Mouse (Mus musculus): Measurements from ENCODE around the gene Kcnmb2.

Kcnmb2 gene

DNA sequence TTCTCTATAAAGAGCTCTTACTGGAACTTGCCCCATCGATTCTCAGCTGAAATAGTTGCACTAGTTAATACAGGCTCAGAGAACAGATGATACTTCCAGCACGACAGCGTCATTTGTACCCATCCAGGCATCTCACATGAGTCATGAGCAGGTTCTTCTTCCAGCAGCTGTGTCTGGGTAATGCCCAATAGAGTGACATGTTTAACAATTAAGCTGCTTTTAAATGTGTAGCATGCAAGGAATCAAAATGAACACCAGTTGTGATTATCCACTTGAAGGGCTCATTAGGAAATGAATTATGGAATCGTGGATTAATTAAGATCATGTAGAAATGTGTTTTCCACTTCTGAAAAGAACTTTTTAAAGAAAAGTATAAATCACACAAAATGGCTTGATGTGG, 245.4 kb downstream of the Kcnmb2 start:
- no peaks in the 10 kb centered on the region for H3K27me3 ChIP-seq (ENCODE audit: control insufficient read depth, insufficient read depth, low read length, poor library complexity, severe bottlenecking)
- DNase-seq (ENCODE audit: low read depth, low spot score): no peak
- H3K36me3 ChIP-seq (ENCODE audit: control insufficient read depth, insufficient read depth, low read length, poor library complexity, severe bottlenecking): no peaks in the 10 kb centered on the region

DNA sequence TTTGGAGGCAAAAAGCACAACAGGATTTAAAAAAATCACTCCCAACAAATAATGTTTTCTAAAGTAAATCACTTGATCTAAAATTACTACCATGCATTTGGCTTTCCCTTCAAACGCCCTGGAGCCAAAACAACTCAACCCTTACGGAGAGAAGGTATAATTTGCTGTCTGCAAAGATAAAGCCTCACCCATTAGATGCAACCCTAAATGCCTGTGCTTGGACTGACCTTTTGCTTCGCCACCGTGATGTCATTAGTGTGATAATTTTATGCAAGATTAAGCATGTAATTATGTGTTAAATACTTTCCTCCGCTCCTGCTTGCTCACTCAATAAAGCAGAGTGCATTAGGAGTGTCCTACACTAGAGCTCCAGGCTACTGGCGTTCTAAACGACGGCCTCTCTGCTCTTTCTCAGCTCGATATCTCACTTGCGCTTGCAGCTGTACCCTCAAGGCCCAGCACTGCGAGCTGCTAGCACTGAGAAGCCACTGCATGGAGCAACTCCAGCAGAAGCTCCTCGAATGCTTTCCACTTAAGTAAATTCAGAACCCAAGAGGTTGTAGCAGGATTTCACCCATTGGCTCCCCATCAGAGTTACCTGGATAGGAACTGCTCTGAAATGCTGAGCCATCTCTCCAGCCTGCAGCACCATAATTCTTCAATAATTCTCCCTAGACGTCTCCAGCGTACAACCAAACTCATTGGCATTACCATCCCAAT, 247.7 kb downstream of the Kcnmb2 start:
- Histone ChIP-seq H3K27me3 (ENCODE audit: control insufficient read depth, insufficient read depth, low read length, poor library complexity, severe bottlenecking) (no peaks in the 10 kb centered on the region), H3K36me3 (ENCODE audit: control insufficient read depth, insufficient read depth, low read length, poor library complexity, severe bottlenecking) (no peaks in the 10 kb centered on the region)
- no peak for DNase-seq (ENCODE audit: low read depth, low spot score)

DNA sequence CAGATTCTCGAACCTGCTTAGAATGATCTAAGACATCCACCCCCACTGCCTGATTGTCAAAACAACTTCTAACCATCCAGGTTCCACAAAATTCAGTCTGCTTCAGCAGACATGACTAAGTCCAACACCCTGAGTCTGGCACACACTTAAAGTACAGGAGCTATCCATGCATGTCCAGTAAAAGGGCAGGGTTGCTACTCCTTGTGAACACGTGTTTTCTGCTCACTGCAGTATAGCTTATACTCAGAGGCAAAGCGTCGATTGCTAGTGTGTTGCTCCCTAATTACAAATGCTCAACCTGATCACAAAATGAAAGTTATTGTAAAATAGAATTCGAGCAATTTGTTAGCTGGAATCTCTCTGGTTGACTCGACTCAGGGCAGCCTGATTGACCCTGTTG, 278.2 kb downstream of the Kcnmb2 start:
- no peaks in the 10 kb centered on the region for H3K36me3 ChIP-seq (ENCODE audit: control insufficient read depth, insufficient read depth, low read length, poor library complexity, severe bottlenecking)
- H3K27me3 ChIP-seq (ENCODE audit: control insufficient read depth, insufficient read depth, low read length, poor library complexity, severe bottlenecking): no peaks in the 10 kb centered on the region
- no peak for DNase-seq (ENCODE audit: low read depth, low spot score)

DNA sequence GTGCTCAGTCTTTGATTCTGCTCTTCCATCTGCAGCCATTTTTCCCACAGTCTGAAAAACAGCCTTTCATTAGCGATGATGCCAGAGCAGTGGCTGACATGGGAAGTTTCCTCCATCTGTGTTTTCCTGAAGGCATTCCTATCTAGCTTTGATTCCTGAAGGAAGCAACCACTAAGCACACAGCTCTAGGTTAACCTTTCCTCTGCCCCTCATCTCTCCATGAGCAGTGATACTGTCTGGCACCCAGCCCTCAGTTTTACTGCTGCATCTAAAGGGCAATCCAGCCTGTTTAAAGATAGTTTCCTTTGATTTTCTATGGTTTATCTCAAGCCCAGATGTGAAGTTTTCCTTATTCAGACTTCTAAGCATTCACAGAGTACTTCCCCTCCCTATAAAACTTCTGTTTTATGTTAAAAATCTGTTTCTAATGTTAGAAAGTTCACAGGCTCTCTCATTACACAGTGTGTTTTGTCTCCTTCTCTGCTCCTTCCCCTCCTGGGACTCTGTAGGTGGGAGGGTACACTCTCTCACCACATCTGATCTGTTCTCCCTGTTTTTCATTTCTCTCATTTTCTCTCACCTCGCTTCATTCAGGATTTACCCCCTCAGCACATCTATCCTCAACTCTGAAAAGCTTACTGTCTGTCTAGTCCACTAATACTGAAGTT, 283.7 kb downstream of the Kcnmb2 start:
- DNase-seq (ENCODE audit: low read depth, low spot score): no peak
- H3K36me3 ChIP-seq (ENCODE audit: control insufficient read depth, insufficient read depth, low read length, poor library complexity, severe bottlenecking): no peaks in the 10 kb centered on the region
- no peaks in the 10 kb centered on the region for H3K27me3 ChIP-seq (ENCODE audit: control insufficient read depth, insufficient read depth, low read length, poor library complexity, severe bottlenecking)

DNA sequence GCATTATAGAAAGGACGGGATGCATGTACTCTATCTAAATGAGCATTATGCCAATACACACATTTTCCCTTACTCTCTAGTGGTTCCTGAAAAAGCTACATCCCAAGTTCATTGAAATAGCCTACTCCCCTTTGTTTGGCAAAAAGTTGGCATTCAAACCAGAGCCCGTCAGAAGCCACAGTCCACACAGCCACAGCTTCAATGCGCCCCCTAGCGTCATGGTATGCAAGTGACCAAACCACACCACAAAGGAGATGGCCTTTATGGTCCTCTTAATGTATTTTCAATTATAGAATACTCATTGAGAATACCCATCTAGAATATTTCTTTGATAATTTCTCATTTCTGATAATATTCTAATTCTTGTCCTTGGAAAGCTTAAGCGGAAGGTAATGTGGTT, 286.2 kb downstream of the Kcnmb2 start:
- H3K36me3 ChIP-seq (ENCODE audit: control insufficient read depth, insufficient read depth, low read length, poor library complexity, severe bottlenecking): no peaks in the 10 kb centered on the region
- DNase-seq (ENCODE audit: low read depth, low spot score): no peak

DNA sequence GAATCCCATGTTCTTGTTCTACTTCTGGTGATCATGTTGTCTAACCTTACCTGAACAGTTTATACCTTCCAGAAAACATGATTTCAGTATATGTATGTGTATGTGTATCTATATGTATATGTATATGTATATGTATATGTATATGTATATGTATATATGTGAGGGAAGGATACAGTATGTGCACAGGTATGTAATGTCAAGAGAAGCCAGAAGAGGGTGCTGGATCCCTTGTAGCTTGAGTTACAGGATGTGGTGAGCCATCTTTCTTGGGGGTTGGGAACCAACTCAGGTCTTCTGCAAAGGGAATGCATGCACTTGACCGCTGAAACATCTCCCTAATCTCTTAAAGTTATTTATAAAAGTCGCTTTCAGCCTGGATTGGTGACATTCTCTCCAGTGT, 286.6 kb downstream of the Kcnmb2 start:
- Histone ChIP-seq H3K27me3 (ENCODE audit: control insufficient read depth, insufficient read depth, low read length, poor library complexity, severe bottlenecking) (no peaks in the 10 kb centered on the region), H3K36me3 (ENCODE audit: control insufficient read depth, insufficient read depth, low read length, poor library complexity, severe bottlenecking) (no peaks in the 10 kb centered on the region)
- no peak for DNase-seq (ENCODE audit: low read depth, low spot score)

More for the DNA sequence above, 286.2 kb downstream of the Kcnmb2 start:
- H3K27me3 ChIP-seq (ENCODE audit: control insufficient read depth, insufficient read depth, low read length, poor library complexity, severe bottlenecking): no peaks in the 10 kb centered on the region

DNA sequence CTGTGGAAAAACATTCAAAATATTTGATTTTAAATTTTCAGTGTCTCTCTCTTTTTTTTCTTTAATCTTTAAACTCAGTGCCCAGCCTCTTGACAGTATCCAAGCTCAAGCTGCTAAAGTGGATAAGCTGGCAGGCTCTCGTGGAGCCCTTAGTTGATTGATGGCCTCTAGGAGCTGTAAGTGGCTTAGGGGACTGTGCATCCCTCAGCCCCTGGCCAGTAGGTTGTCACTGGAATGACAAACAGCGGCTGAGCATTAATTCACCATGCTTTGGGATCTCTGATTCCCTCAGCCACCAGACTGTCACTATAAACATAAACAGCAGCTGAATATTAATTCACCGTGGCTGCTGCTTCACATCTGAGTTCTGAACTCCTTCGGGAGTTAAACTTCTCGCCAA, 287.6 kb downstream of the Kcnmb2 start:
- no peak for DNase-seq (ENCODE audit: low read depth, low spot score)
- Histone ChIP-seq H3K36me3 (ENCODE audit: control insufficient read depth, insufficient read depth, low read length, poor library complexity, severe bottlenecking) (no peaks in the 10 kb centered on the region), H3K27me3 (ENCODE audit: control insufficient read depth, insufficient read depth, low read length, poor library complexity, severe bottlenecking) (no peaks in the 10 kb centered on the region)

DNA sequence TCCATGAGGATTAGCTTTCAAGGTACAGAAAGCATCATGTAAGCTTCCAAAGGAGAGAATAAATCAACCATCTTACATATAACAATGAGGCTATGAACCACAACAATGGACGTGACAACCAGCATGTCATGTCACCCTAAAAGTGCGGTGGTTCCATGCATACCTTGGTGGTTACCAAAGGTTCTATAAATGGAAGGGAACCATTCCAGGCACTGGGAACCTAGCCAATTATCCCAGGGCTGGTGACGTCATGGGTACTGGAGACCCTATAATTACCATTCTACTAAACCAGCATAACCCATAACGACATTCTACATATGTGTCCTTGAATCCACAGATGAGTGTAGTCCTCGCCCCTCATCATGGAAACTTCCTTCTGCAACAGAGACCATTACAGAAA, 291.7 kb downstream of the Kcnmb2 start:
- H3K27me3 ChIP-seq (ENCODE audit: control insufficient read depth, insufficient read depth, low read length, poor library complexity, severe bottlenecking): no peaks in the 10 kb centered on the region
- DNase-seq (ENCODE audit: low read depth, low spot score): no peak
- no peaks in the 10 kb centered on the region for H3K36me3 ChIP-seq (ENCODE audit: control insufficient read depth, insufficient read depth, low read length, poor library complexity, severe bottlenecking)

DNA sequence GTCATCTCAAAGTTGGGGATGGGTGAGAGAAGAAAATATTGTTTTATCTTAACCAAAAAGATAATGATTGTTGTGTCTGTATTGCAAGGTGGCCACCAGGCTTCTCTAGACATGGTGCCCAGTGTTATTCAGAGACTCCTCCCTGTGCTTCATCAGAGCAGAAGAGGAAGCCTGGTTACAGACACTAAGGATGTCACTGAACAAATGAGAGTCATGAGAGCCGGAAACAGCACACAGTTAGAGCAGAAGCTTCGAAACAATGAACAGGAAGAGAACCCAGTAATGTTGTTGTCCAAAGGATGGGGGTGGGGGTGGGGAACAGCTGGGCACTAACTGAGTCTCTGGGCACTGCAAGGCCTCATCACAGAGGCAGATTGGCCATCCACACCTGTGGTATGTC, 324.4 kb downstream of the Kcnmb2 start:
- Histone ChIP-seq H3K27me3 (ENCODE audit: control insufficient read depth, insufficient read depth, low read length, poor library complexity, severe bottlenecking) (no peaks in the 10 kb centered on the region), H3K36me3 (ENCODE audit: control insufficient read depth, insufficient read depth, low read length, poor library complexity, severe bottlenecking) (no peaks in the 10 kb centered on the region)
- DNase-seq (ENCODE audit: low read depth, low spot score): no peak

DNA sequence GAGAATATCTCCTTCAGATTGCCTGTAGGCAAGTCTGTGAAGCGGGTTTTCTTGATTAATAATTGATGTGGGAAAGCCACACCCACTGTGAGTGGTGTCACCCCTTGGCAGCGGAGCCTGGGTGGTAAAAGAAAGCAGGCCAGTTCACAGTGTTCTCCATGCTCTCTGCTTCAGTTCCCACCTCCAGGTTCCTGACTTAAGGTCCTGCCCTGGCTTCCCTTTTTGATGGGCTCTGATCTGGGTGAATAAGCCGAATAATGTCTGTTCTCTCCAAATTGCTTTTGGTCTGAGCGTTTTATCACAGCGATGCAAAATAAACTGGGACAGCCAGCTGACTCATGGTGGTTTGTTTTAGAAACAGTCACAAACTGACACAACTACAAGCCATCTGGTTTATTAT, 334.5 kb downstream of the Kcnmb2 start:
- DNase-seq (ENCODE audit: low read depth, low spot score): no peak
- Histone ChIP-seq H3K27me3 (ENCODE audit: control insufficient read depth, insufficient read depth, low read length, poor library complexity, severe bottlenecking) (no peaks in the 10 kb centered on the region), H3K36me3 (ENCODE audit: control insufficient read depth, insufficient read depth, low read length, poor library complexity, severe bottlenecking) (no peaks in the 10 kb centered on the region)
